Mouse (Mus musculus) erythroblast, adult 5-6 weeks (primary cell): ENCODE results near the gene Pcca. TPM values are rescaled to one million over a fixed set of nuclear protein-coding genes. Genes with fewer than 3 reads are reported as not detected.
"Not testable (repeated sequence)": the region's sequence is repeated elsewhere in the genome, so short reads cannot be mapped to it uniquely, and the experiment has no call there.

Experiments used
- ATAC-seq: replicated peaks from 2 replicates; pipeline ENCODE4 v1.8.0; 2016; ENCODE audit warnings: moderate number of reproducible peaks, mild to moderate bottlenecking, moderate TSS enrichment, inconsistent platforms; ENCODE audit not compliant: poor library complexity, low FRiP score, severe bottlenecking
- total RNA-seq, 2 experiments: library from RNA; stranded (forward) in 1 of 2; stranded (reverse) in 1 of 2; fragments of 150-400 nt in 1 of 2; fragments of 200-764, 138-1000 nt in 1 of 2; gene quantifications; 2 replicates each; pipeline versions ENCODE4 v1.2.3 to v1.2.4; 2015 to 2017; ENCODE audit warnings: low replicate concordance in 2 of 2

Pcca gene
- total RNA-seq, 2 experiments from 2014 or later: 0.96 to 8.4 TPM

GRCm38 (mm10) chr14:122552761-122553445 is 18.8 kb downstream of the Pcca start:
- ATAC-seq: no peak

GRCm38 (mm10) chr14:122557353-122557752 is 23.2 kb downstream of the Pcca start:
- ATAC-seq: no peak

- ATAC-seq: not testable (repeated sequence)
Observed at GRCm38 (mm10) chr14:122560893-122561452, 26.8 kb downstream of the Pcca start.

- no peak for ATAC-seq
Observed at GRCm38 (mm10) chr14:122570862-122571261, 36.7 kb downstream of the Pcca start.

- no peak for ATAC-seq
Observed at GRCm38 (mm10) chr14:122574064-122574751, 40.1 kb downstream of the Pcca start.

GRCm38 (mm10) chr14:122577816-122578215 is 43.7 kb downstream of the Pcca start:
- ATAC-seq: no peak

GRCm38 (mm10) chr14:122582057-122582456 is 47.9 kb downstream of the Pcca start:
- ATAC-seq: no peak

GRCm38 (mm10) chr14:122582491-122583077 is 48.5 kb downstream of the Pcca start:
- no peak for ATAC-seq

GRCm38 (mm10) chr14:122584087-122584486 is 50.0 kb downstream of the Pcca start:
- ATAC-seq: not testable (repeated sequence)

- no peak for ATAC-seq
Observed at GRCm38 (mm10) chr14:122586942-122587341, 52.8 kb downstream of the Pcca start.

GRCm38 (mm10) chr14:122597534-122597933 is 63.4 kb downstream of the Pcca start:
- ATAC-seq: no peak

- ATAC-seq: no peak
Observed at GRCm38 (mm10) chr14:122598802-122599201, 64.7 kb downstream of the Pcca start.

GRCm38 (mm10) chr14:122599839-122600238 is 65.7 kb downstream of the Pcca start:
- no peak for ATAC-seq

GRCm38 (mm10) chr14:122602701-122603100 is 68.6 kb downstream of the Pcca start:
- ATAC-seq: no peak

- no peak for ATAC-seq
Observed at GRCm38 (mm10) chr14:122606499-122606898, 72.4 kb downstream of the Pcca start.

- ATAC-seq: no peak
Observed at GRCm38 (mm10) chr14:122607456-122607855, 73.3 kb downstream of the Pcca start.

GRCm38 (mm10) chr14:122608323-122608722 is 74.2 kb downstream of the Pcca start:
- ATAC-seq: no peak

- ATAC-seq: no peak
Observed at GRCm38 (mm10) chr14:122611035-122611434, 76.9 kb downstream of the Pcca start.

GRCm38 (mm10) chr14:122612317-122612716 is 78.2 kb downstream of the Pcca start:
- no peak for ATAC-seq

GRCm38 (mm10) chr14:122617656-122618055 is 83.5 kb downstream of the Pcca start:
- ATAC-seq: no peak

GRCm38 (mm10) chr14:122633416-122633815 is 99.3 kb downstream of the Pcca start:
- no peak for ATAC-seq
